Mouse (Mus musculus): Measurements from ENCODE around the gene Stk24. TPM values are rescaled to one million over a fixed set of nuclear protein-coding genes. Genes with fewer than 3 reads are reported as not detected.

Gene Stk24
- polyA plus RNA-seq, 1 experiment from 2014 or later = 51.5 TPM

DNA sequence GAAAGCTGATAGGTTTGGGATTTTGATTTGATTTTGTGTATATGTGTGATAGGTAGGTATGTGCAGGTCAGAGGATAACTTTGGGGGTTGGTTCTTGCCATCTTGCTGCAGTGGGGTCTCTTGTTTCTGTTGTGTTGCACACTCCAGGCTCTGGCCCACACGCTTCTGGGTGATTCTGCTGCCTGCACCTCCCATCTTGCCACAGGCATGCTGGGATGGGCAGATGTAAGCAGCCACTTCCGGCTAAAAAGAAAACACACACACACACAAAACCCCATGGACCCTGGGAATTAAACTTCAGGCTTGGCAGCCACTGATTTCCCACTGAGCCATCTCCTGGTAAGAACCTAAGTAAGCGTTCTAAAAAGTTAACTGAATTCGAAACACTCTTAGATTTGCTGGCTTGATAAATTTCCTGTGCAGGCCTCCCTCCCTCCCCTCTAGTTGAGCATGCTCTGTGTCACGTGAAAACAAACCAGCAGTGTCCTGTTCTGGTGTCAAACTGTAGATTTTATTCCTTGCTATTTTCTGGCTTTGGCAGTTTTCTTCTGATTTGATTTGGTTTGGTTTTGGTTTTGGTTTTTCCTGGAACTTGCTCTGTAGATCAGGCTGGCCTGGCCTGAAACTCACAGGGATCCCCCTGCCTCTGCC, 118.5 kb downstream of the Stk24 start:
- no peak overlapping the region for H3K4me2 ChIP-seq (replicated peaks; ENCODE audit: low read depth, low read length)
- no peak overlapping the region for H3K27ac ChIP-seq (ENCODE audit: low read depth, low read length)
- H3K27me3 ChIP-seq (ENCODE audit: control insufficient read depth, insufficient read depth, low read length) = no peaks in the 10 kb centered on the region
- H3K4me1 ChIP-seq (ENCODE audit: control insufficient read depth, insufficient read depth, low read length) = 0 out of 2 replicates have a peak, but pooled peaks cover 2% of the 10 kb centered on the region
- ATAC-seq (ENCODE audit: low FRiP score, low TSS enrichment) = no peak
- H3K9me3 ChIP-seq (ENCODE audit: control insufficient read depth, low read length) = no peaks in the 10 kb centered on the region
- WGBS = 66% methylated on average over 5 of the region's 5 CpGs
- H3K4me3 ChIP-seq (ENCODE audit: low read length) = no peak overlapping the region
- H3K9ac ChIP-seq (ENCODE audit: low read depth, low read length) = no peak overlapping the region
- peaks cover 59% of the 10 kb centered on the region for H3K36me3 ChIP-seq (ENCODE audit: control insufficient read depth, insufficient read depth, low read length)

DNA sequence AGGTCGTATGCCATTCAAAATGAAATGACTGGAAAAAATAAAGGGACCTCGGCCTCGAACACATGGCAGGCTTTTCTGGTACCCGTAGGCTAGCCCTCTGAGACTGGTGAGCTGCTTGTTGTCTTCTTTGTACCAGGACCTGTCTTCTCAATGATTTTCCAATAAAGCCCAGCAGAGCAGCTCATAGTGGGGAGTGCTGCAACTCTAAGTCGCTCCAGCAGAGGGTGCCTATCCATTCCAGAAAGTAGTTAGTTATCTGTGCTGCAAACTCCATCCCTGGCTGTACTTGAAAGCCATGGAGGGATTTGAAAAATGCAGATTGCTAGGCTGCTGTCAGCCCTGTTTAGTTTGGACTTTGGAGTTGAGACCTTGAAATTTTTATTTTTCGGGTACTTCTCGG, 120.0 kb downstream of the Stk24 start:
- ATAC-seq (ENCODE audit: low FRiP score, low TSS enrichment) = no peak
- WGBS = 67% methylated on average over 7 of the region's 7 CpGs
- no peaks in the 10 kb centered on the region for H3K27me3 ChIP-seq (ENCODE audit: control insufficient read depth, insufficient read depth, low read length)

DNA sequence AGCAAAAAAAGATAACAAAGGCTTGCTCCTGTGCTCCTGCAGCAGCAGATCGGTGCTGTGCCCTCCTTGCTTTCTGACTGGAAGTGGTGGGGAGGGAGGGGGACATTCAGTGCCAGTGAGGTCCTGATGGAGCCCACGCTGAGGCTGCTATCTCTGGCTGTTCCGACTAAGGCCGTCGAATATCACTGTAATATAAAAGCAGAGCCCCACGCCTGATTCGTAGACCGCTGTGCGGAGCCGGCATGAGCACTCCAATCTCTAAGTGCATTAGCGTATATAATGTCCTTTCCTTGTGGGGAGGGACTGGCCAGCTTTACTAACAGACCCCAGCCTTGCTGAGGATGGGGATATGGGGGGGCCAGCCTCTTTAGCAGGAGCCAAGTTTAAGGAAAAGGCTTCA, 120.5 kb downstream of the Stk24 start:
- H3K27ac ChIP-seq (ENCODE audit: low read depth, low read length) = no peak overlapping the region
- H3K4me2 ChIP-seq (replicated peaks; ENCODE audit: low read depth, low read length) = no peak overlapping the region
- ATAC-seq (ENCODE audit: low FRiP score, low TSS enrichment) = no peak
- no peak overlapping the region for H3K4me3 ChIP-seq (ENCODE audit: low read length)
- 0 out of 2 replicates have a peak, but pooled peaks cover 2% of the 10 kb centered on the region for H3K4me1 ChIP-seq (ENCODE audit: control insufficient read depth, insufficient read depth, low read length)
- no peaks in the 10 kb centered on the region for H3K27me3 ChIP-seq (ENCODE audit: control insufficient read depth, insufficient read depth, low read length)
- 92% methylated on average over 11 of the region's 11 CpGs for WGBS
- no peak overlapping the region for H3K9ac ChIP-seq (ENCODE audit: low read depth, low read length)
- H3K9me3 ChIP-seq (ENCODE audit: control insufficient read depth, low read length) = no peaks in the 10 kb centered on the region
- peaks cover 57% of the 10 kb centered on the region for H3K36me3 ChIP-seq (ENCODE audit: control insufficient read depth, insufficient read depth, low read length)

More for the DNA sequence above, 120.0 kb downstream of the Stk24 start:
- Histone ChIP-seq H3K9ac (ENCODE audit: low read depth, low read length) (no peak overlapping the region), H3K4me2 (replicated peaks; ENCODE audit: low read depth, low read length) (no peak overlapping the region), H3K4me3 (ENCODE audit: low read length) (no peak overlapping the region), H3K27ac (ENCODE audit: low read depth, low read length) (no peak overlapping the region), H3K36me3 (ENCODE audit: control insufficient read depth, insufficient read depth, low read length) (peaks cover 56% of the 10 kb centered on the region), H3K9me3 (ENCODE audit: control insufficient read depth, low read length) (no peaks in the 10 kb centered on the region), H3K4me1 (ENCODE audit: control insufficient read depth, insufficient read depth, low read length) (0 out of 2 replicates have a peak, but pooled peaks cover 2% of the 10 kb centered on the region)

DNA sequence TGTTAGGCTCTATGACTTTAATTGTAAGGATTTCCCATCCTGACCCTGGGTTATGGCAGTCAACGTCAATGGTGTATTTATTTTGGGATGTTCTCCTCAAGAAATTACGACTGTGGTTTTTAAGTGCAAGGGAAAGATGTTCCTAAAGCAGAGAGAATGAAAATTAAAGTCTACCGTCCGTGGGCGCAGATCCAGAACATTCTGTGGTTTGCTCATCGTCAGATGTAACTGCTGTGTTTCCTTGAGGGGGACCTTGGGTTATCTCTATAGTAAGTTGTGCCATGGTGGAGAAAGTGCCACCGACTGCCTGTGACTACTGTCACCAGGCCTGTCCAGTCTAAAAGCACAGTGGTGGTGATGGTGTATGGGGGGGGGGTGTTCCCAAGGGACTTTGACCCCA, 122.9 kb downstream of the Stk24 start:
- WGBS = 91% methylated on average over 7 of the region's 7 CpGs
- no peak overlapping the region for H3K9ac ChIP-seq (ENCODE audit: low read depth, low read length)
- no peak for ATAC-seq (ENCODE audit: low FRiP score, low TSS enrichment)
- no peak overlapping the region for H3K27ac ChIP-seq (ENCODE audit: low read depth, low read length)
- H3K9me3 ChIP-seq (ENCODE audit: control insufficient read depth, low read length) = no peaks in the 10 kb centered on the region
- H3K4me1 ChIP-seq (ENCODE audit: control insufficient read depth, insufficient read depth, low read length) = no peaks in the 10 kb centered on the region
- no peak overlapping the region for H3K4me3 ChIP-seq (ENCODE audit: low read length)
- H3K4me2 ChIP-seq (replicated peaks; ENCODE audit: low read depth, low read length) = no peak overlapping the region
- H3K36me3 ChIP-seq (ENCODE audit: control insufficient read depth, insufficient read depth, low read length) = peaks cover 59% of the 10 kb centered on the region
- H3K27me3 ChIP-seq (ENCODE audit: control insufficient read depth, insufficient read depth, low read length) = no peaks in the 10 kb centered on the region

DNA sequence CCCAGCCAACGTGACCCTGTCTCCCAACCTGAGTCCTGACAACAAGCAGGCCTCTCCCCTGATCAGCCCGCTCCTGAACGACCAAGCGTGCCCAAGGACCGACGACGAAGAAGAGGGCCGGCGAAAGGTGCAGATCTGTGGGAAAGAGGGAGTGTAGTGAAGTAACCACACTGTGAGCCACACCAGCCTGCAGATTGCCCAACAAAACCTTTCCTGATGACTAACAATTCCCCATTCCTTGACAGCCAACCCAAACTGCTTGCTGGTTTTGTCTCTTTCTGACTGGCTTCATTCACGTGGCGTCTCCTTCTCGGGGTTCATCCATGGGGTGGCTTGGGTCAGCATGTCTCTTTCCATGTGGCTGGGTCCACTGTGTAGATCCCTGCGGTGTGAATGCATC, 124.3 kb downstream of the Stk24 start:
- no peak overlapping the region for H3K4me2 ChIP-seq (replicated peaks; ENCODE audit: low read depth, low read length)
- no peaks in the 10 kb centered on the region for H3K27me3 ChIP-seq (ENCODE audit: control insufficient read depth, insufficient read depth, low read length)
- ATAC-seq (ENCODE audit: low FRiP score, low TSS enrichment) = no peak
- H3K27ac ChIP-seq (ENCODE audit: low read depth, low read length) = no peak overlapping the region
- peaks cover 55% of the 10 kb centered on the region for H3K36me3 ChIP-seq (ENCODE audit: control insufficient read depth, insufficient read depth, low read length)
- H3K4me1 ChIP-seq (ENCODE audit: control insufficient read depth, insufficient read depth, low read length) = no peaks in the 10 kb centered on the region
- H3K9me3 ChIP-seq (ENCODE audit: control insufficient read depth, low read length) = no peaks in the 10 kb centered on the region
- WGBS = 87% methylated on average over 13 of the region's 13 CpGs
- no peak overlapping the region for H3K9ac ChIP-seq (ENCODE audit: low read depth, low read length)
- H3K4me3 ChIP-seq (ENCODE audit: low read length) = no peak overlapping the region

DNA sequence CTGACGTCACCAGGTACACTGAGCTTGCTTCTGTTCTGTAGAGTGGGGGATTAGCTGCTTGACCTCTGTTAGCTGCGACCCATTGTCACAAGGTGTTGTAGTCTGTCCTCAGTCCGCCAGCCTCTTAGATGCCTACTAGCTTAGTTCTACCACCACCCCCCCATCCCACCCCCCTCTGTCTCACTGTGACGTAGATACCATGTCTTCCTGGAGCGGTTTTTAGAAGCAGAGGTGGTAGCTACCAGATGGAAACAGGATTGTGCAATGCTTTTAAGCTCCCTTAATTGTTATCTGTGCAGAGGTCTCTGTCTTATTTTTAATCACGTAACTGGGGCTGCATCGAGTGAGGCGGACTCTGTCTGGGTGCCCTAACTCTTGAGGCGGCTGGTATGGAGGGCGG, 124.9 kb downstream of the Stk24 start:
- H3K9me3 ChIP-seq (ENCODE audit: control insufficient read depth, low read length) = no peaks in the 10 kb centered on the region
- H3K4me2 ChIP-seq (replicated peaks; ENCODE audit: low read depth, low read length) = no peak overlapping the region
- WGBS = 91% methylated on average over 10 of the region's 10 CpGs
- no peak for ATAC-seq (ENCODE audit: low FRiP score, low TSS enrichment)
- H3K36me3 ChIP-seq (ENCODE audit: control insufficient read depth, insufficient read depth, low read length) = peaks cover 60% of the 10 kb centered on the region
- no peaks in the 10 kb centered on the region for H3K27me3 ChIP-seq (ENCODE audit: control insufficient read depth, insufficient read depth, low read length)
- H3K9ac ChIP-seq (ENCODE audit: low read depth, low read length) = no peak overlapping the region
- H3K4me1 ChIP-seq (ENCODE audit: control insufficient read depth, insufficient read depth, low read length) = no peaks in the 10 kb centered on the region
- no peak overlapping the region for H3K27ac ChIP-seq (ENCODE audit: low read depth, low read length)
- H3K4me3 ChIP-seq (ENCODE audit: low read length) = no peak overlapping the region

DNA sequence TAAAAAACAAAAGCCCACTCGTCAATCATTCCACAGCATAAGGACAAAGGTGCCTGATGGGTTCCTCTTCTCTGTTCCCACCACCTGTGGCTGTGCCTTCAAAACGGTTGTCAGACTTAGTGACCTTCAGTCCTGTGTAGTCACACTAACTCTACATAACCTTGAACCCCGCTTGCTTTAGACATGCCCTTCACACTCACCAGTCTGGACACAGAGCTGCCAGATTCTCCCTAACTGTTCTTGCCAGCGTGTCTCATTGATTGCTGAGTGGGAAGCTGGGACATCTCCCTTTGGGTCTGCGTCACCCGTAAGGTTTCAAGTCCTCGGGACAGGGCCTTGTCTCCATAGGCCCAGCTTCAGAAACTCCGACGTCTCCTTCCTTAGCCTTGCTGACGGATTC, 127.3 kb downstream of the Stk24 start:
- Histone ChIP-seq H3K4me3 (ENCODE audit: low read length) (no peak overlapping the region), H3K9me3 (ENCODE audit: control insufficient read depth, low read length) (no peaks in the 10 kb centered on the region), H3K9ac (ENCODE audit: low read depth, low read length) (no peak overlapping the region), H3K4me2 (replicated peaks; ENCODE audit: low read depth, low read length) (no peak overlapping the region), H3K27me3 (ENCODE audit: control insufficient read depth, insufficient read depth, low read length) (no peaks in the 10 kb centered on the region), H3K4me1 (ENCODE audit: control insufficient read depth, insufficient read depth, low read length) (no peaks in the 10 kb centered on the region), H3K27ac (ENCODE audit: low read depth, low read length) (no peak overlapping the region), H3K36me3 (ENCODE audit: control insufficient read depth, insufficient read depth, low read length) (peaks cover 43% of the 10 kb centered on the region)
- no peak for ATAC-seq (ENCODE audit: low FRiP score, low TSS enrichment)
- WGBS = 91% methylated on average over 10 of the region's 10 CpGs

DNA sequence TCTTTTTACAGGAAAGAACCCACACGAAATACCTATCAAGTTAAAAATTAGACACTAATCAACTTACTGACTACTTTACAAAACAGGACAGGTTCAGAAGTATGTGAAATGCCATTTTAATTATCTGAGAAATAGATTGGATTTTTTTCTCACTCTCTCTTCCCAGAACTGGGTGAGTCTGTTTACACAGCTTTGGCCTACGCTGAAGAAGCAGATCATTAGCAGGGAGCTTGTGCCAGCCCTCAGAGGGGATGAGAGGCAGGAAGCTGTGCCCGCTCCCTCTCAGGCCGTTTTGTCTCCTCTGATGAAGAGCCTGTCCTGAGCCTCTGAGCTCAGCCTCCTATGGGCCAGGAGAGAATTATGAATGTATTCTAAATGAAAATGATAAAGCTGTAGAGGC, 128.1 kb downstream of the Stk24 start:
- H3K4me3 ChIP-seq (ENCODE audit: low read length) = no peak overlapping the region
- 61% methylated on average over 4 of the region's 4 CpGs for WGBS
- H3K27me3 ChIP-seq (ENCODE audit: control insufficient read depth, insufficient read depth, low read length) = no peaks in the 10 kb centered on the region
- H3K9ac ChIP-seq (ENCODE audit: low read depth, low read length) = no peak overlapping the region
- H3K36me3 ChIP-seq (ENCODE audit: control insufficient read depth, insufficient read depth, low read length) = peaks cover 36% of the 10 kb centered on the region
- no peaks in the 10 kb centered on the region for H3K4me1 ChIP-seq (ENCODE audit: control insufficient read depth, insufficient read depth, low read length)
- no peaks in the 10 kb centered on the region for H3K9me3 ChIP-seq (ENCODE audit: control insufficient read depth, low read length)
- H3K27ac ChIP-seq (ENCODE audit: low read depth, low read length) = no peak overlapping the region
- no peak for ATAC-seq (ENCODE audit: low FRiP score, low TSS enrichment)
- H3K4me2 ChIP-seq (replicated peaks; ENCODE audit: low read depth, low read length) = no peak overlapping the region

DNA sequence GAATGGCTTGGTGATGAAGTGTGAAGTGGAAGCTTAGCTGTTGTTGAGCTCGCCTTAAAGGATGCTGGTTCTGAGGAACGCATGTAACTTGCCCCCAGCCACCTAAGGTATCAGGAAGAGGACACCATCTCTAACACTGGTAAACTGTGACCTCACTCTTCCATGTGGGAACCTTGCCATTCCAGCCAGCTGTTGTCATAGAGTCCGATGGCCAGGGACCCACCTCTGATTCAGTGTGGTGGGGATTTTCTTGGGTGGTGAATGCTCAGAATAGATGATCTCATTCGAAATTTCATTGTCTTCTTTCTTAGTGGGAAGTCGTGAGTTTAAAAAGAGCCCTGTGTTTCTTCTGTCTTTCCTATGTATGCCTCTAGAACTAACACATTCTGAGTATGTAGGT, 128.7 kb downstream of the Stk24 start:
- Histone ChIP-seq H3K9me3 (ENCODE audit: control insufficient read depth, low read length) (no peaks in the 10 kb centered on the region), H3K36me3 (ENCODE audit: control insufficient read depth, insufficient read depth, low read length) (peaks cover 36% of the 10 kb centered on the region), H3K9ac (ENCODE audit: low read depth, low read length) (no peak overlapping the region), H3K27me3 (ENCODE audit: control insufficient read depth, insufficient read depth, low read length) (no peaks in the 10 kb centered on the region), H3K4me1 (ENCODE audit: control insufficient read depth, insufficient read depth, low read length) (no peaks in the 10 kb centered on the region), H3K4me3 (ENCODE audit: low read length) (no peak overlapping the region), H3K27ac (ENCODE audit: low read depth, low read length) (no peak overlapping the region), H3K4me2 (replicated peaks; ENCODE audit: low read depth, low read length) (no peak overlapping the region)
- WGBS = 88% methylated on average over 5 of the region's 5 CpGs
- ATAC-seq (ENCODE audit: low FRiP score, low TSS enrichment) = no peak

All from kidney, embryonic 14.5 days (tissue).